Mouse (Mus musculus) liver, embryonic 14.5 days (tissue): ENCODE results near the gene Atrnl1. TPM values are rescaled to one million over a fixed set of nuclear protein-coding genes. Genes with fewer than 3 reads are reported as not detected.

Source experiments
- ATAC-seq: fragments of 200-750 bp; cut with Nextera tagmentation; 2 replicates; pipeline ENCODE4 v1.8.0; 2017; ENCODE audit warnings: moderate number of reproducible peaks, mild to moderate bottlenecking, moderate library complexity; ENCODE audit not compliant: insufficient read depth
- DNase-seq, 3 experiments: peaks; one replicate each; pipeline ENCODE4 v3.0.0-alpha.2; 2012 to 2013; ENCODE audit warnings: low read depth in 3 of 3, low spot score in 3 of 3
- H3K27ac ChIP-seq: fragments of 300-500 bp; sonication (generic); 2 replicates; pipeline ENCODE4 v1.5.1; 2014; ENCODE audit warnings: moderate library complexity, mild to moderate bottlenecking, control low read depth, inconsistent platforms
- H3K27me3 ChIP-seq: fragments of 300-500 bp; sonication (generic); 2 replicates; pipeline ENCODE4 v1.6.1; 2014; ENCODE audit warnings: mild to moderate bottlenecking, low read length, moderate library complexity; ENCODE audit not compliant: control insufficient read depth, insufficient read depth
- H3K36me3 ChIP-seq: fragments of 300-500 bp; sonication (generic); replicated peaks from 2 replicates; pipeline ENCODE4 v1.6.1; 2014; ENCODE audit warnings: low read depth; ENCODE audit not compliant: control insufficient read depth, insufficient read depth
- H3K4me1 ChIP-seq, 2 experiments: fragments of 200-500 bp in 1 of 2; fragments of 300-500 bp in 1 of 2; sonication (generic) in 1 of 2; replicated peaks; 2 replicates each; pipeline ENCODE4 v1.6.1; 2012 to 2014; ENCODE audit warnings: antibody characterized with exemption in 1 of 2, inconsistent platforms in 1 of 2, low read length in 1 of 2; ENCODE audit not compliant: control insufficient read depth in 2 of 2, insufficient read depth in 2 of 2
- H3K4me2 ChIP-seq: fragments of 300-500 bp; sonication (generic); 2 replicates; pipeline ENCODE4 v1.6.1; 2014; ENCODE audit warnings: low read depth, mild to moderate bottlenecking, control low read depth, moderate library complexity
- H3K4me3 ChIP-seq, 2 experiments: fragments of 200-500 bp in 1 of 2; fragments of 300-500 bp in 1 of 2; sonication (generic) in 1 of 2; 2 replicates each; pipeline ENCODE4 v1.5.1; 2012 to 2014; ENCODE audit warnings: low read depth in 2 of 2, low read length in 2 of 2, mild to moderate bottlenecking in 2 of 2, control low read depth in 1 of 2, inconsistent platforms in 1 of 2, moderate library complexity in 1 of 2; ENCODE audit not compliant: insufficient read depth in 1 of 2
- H3K9ac ChIP-seq: fragments of 300-500 bp; sonication (generic); replicated peaks from 2 replicates; pipeline ENCODE4 v1.6.1; 2014; ENCODE audit warnings: mild to moderate bottlenecking, control low read depth, moderate library complexity
- H3K9me3 ChIP-seq: fragments of 300-500 bp; sonication (generic); 2 replicates; pipeline ENCODE4 v1.6.1; 2016; ENCODE audit warnings: low read length, mixed read lengths; ENCODE audit not compliant: control insufficient read depth
- CTCF ChIP-seq: IDR thresholded peaks from 2 replicates; pipeline ENCODE4 v1.5.1; 2016; ENCODE audit warnings: antibody characterized with exemption, low read depth, control low read depth
- EP300 ChIP-seq: IDR thresholded peaks from 2 replicates; pipeline ENCODE4 v1.6.1; 2016; ENCODE audit warnings: antibody characterized with exemption, low read depth
- whole genome bisulfite sequencing: fragments of 180-500 bp; shearing (Covaris S2); extraction: QIAGEN DNeasy Blood & Tissue Kit; methylation state at CpG from one replicate; pipeline ENCODE4 v1.1.7; 2014; ENCODE audit not compliant: insufficient replicate concordance; 5-methylcytosine and 5-hydroxymethylcytosine counted together
- polyA plus RNA-seq, 2 experiments: library from polyadenylated mRNA; depleted of rRNA in 1 of 2; stranded (reverse) in 1 of 2; unstranded in 1 of 2; fragments of >200 nt; fragmentation: Nextera tagmentation in 1 of 2; extraction: Ambion mirVana in 1 of 2; gene quantifications; 2 replicates each; pipeline versions ENCODE4 v1.2.1 to v1.2.3; 2012 to 2014

Gene Atrnl1
- polyA plus RNA-seq, 2 experiments, result 0.46 to 1.3 TPM

- Histone ChIP-seq H3K4me2 (no peak overlapping the region), H3K4me1 (peaks cover 0 to 7% of the 10 kb centered on the region in 2 experiments; a peak in 2 of 4 replicates), H3K9ac (no peak overlapping the region), H3K36me3 (no peaks in the 10 kb centered on the region), H3K27me3 (no peaks in the 10 kb centered on the region), H3K27ac (no peak overlapping the region), H3K4me3 (no peak overlapping the region), H3K9me3 (no peaks in the 10 kb centered on the region)
- 73% methylated on average over 8 of the region's 8 CpGs for WGBS
- ATAC-seq, result no peak
- DNase-seq, result no peak
- TF ChIP-seq CTCF, result no peak
- TF ChIP-seq EP300, result no peak
Measured at GRCm38 (mm10) chr19:57599126-57599525, 11.7 kb upstream of the Atrnl1 start.

GRCm38 (mm10) chr19:57600233-57600929 is 10.5 kb upstream of the Atrnl1 start:
- Histone ChIP-seq H3K4me2 (peak overlapping the region; percentile 36), H3K27me3 (no peaks in the 10 kb centered on the region), H3K27ac (no peak overlapping the region), H3K9me3 (no peaks in the 10 kb centered on the region), H3K4me1 (peaks cover 0 to 7% of the 10 kb centered on the region in 2 experiments; a peak in 2 of 4 replicates), H3K4me3 (no peak overlapping the region; a peak in 1 of 4 replicates), H3K36me3 (no peaks in the 10 kb centered on the region), H3K9ac (no peak overlapping the region; the same call in 1 of the 2 replicates)
- DNase-seq, result no peak
- WGBS, result 36% methylated on average over 16 of the region's 16 CpGs
- peak; percentile 61; the same call in 1 of the 2 replicates for ATAC-seq
- TF ChIP-seq CTCF (no peak), EP300 (no peak)

DNA sequence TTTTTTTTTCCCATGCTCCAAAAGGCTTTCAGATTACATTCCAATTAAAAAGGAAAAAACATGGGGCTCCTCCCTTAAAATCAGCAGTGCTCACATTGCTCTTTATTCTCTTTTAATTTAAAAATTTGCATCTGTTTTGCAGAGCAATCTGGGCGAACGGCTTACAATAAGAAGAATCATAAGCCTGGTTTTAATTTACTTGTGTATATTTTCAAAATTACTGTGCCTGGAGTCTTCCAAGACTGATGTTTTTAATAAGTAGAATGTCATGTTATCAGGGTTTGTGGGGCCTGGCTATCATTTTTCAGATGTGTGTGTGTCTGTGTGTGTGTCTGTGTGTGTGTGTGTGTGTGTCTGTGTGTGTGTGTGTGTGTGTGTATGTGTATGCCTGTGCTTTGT is 9.9 kb upstream of the Atrnl1 start:
- ATAC-seq (no peak), DNase-seq (no peak)
- Histone ChIP-seq H3K4me3 (no peak overlapping the region), H3K27ac (no peak overlapping the region), H3K9ac (no peak overlapping the region), H3K9me3 (no peaks in the 10 kb centered on the region), H3K36me3 (no peaks in the 10 kb centered on the region), H3K4me1 (peaks cover 0 to 7% of the 10 kb centered on the region in 2 experiments; a peak in 2 of 4 replicates), H3K4me2 (no peak overlapping the region; the same call in 1 of the 2 replicates), H3K27me3 (no peaks in the 10 kb centered on the region)
- TF ChIP-seq CTCF (no peak), EP300 (no peak)
- WGBS, result 41% methylated on average over 2 of the region's 2 CpGs

- Histone ChIP-seq H3K9me3 (no peaks in the 10 kb centered on the region), H3K27ac (no peak overlapping the region), H3K4me2 (no peak overlapping the region), H3K4me3 (no peak overlapping the region), H3K27me3 (no peaks in the 10 kb centered on the region), H3K4me1 (peaks cover 0 to 7% of the 10 kb centered on the region in 2 experiments; a peak in 2 of 4 replicates), H3K9ac (no peak overlapping the region), H3K36me3 (no peaks in the 10 kb centered on the region)
- 75% methylated on average over 3 of the region's 3 CpGs for WGBS
- ATAC-seq (no peak), DNase-seq (no peak)
- TF ChIP-seq CTCF (no peak), EP300 (no peak)
Measured at GRCm38 (mm10) chr19:57603593-57603992, 7.2 kb upstream of the Atrnl1 start.

- Histone ChIP-seq H3K9me3 (no peaks in the 10 kb centered on the region), H3K4me3 (no peak overlapping the region), H3K27me3 (no peaks in the 10 kb centered on the region; the same call in none of the 2 replicates), H3K4me2 (no peak overlapping the region), H3K36me3 (no peaks in the 10 kb centered on the region), H3K27ac (no peak overlapping the region), H3K4me1 (peaks cover 0 to 3% of the 10 kb centered on the region in 2 experiments; a peak in 2 of 4 replicates), H3K9ac (no peak overlapping the region)
- ATAC-seq (no peak), DNase-seq (no peak)
- TF ChIP-seq CTCF, result no peak
- TF ChIP-seq EP300, result no peak
- WGBS, result 64% methylated on average over 3 of the region's 3 CpGs
Measured at GRCm38 (mm10) chr19:57605941-57606340, 4.9 kb upstream of the Atrnl1 start.
